ENCODE assay signal across 14 mouse cellular contexts in genomic region chr10:78418791-78419190, GRCm38 (mm10).
"Had no signal": no experiment of that assay in that cellular context is flagged by ENCODE, and none has a peak within 500 bp of the region (broad histone marks: within the 10 kb centered on the region; RNA-seq: fewer than 3 reads in every experiment).

No protein-coding gene starts in this region.

- DNase-seq: gastrocnemius, postnatal 14 days; gastrocnemius, postnatal 36 days; heart, adult 11 months; heart, adult 2 months; heart, postnatal 14 days; heart, postnatal 36 days; kidney, adult 11 months; kidney, adult 2 months; kidney, adult 9 months; kidney, postnatal 14 days; kidney, postnatal 36 days; layer of hippocampus, adult 9-11 months; layer of hippocampus, postnatal 36 days; left cerebral cortex, postnatal 4 days had no signal
